Mouse (Mus musculus) midbrain, embryonic 13.5 days (tissue): ENCODE measurements around the gene Eif4e2. TPM values are rescaled to one million over a fixed set of nuclear protein-coding genes. Genes with fewer than 3 reads are reported as not detected.

Source experiments
- ATAC-seq: fragments of 200-750 bp; cut with Nextera tagmentation; 2 replicates; pipeline ENCODE4 v1.8.0; 2017; ENCODE audit warnings: mild to moderate bottlenecking, moderate TSS enrichment, moderate library complexity
- H3K27ac ChIP-seq: fragments of 300-500 bp; sonication (generic); 2 replicates; pipeline ENCODE4 v1.5.1; 2015; ENCODE audit warnings: inconsistent platforms, mild to moderate bottlenecking, moderate library complexity
- H3K27me3 ChIP-seq: fragments of 300-500 bp; sonication (generic); 2 replicates; pipeline ENCODE4 v1.6.1; 2015; ENCODE audit warnings: mild to moderate bottlenecking, inconsistent platforms
- H3K36me3 ChIP-seq: fragments of 300-500 bp; sonication (generic); 2 replicates; pipeline ENCODE4 v1.6.1; 2015; ENCODE audit warnings: mild to moderate bottlenecking, inconsistent platforms
- H3K4me1 ChIP-seq: fragments of 300-500 bp; sonication (generic); replicated peaks from 2 replicates; pipeline ENCODE4 v1.6.1; 2015; ENCODE audit warnings: inconsistent platforms
- H3K4me2 ChIP-seq: fragments of 300-500 bp; sonication (generic); replicated peaks from 2 replicates; pipeline ENCODE4 v1.6.1; 2015; ENCODE audit warnings: moderate library complexity, mild to moderate bottlenecking, inconsistent platforms
- H3K4me3 ChIP-seq: fragments of 300-500 bp; sonication (generic); replicated peaks from 2 replicates; pipeline ENCODE4 v1.5.1; 2015; ENCODE audit warnings: mild to moderate bottlenecking, inconsistent platforms
- H3K9ac ChIP-seq: fragments of 300-500 bp; sonication (generic); replicated peaks from 2 replicates; pipeline ENCODE4 v1.6.1; 2015; ENCODE audit warnings: mild to moderate bottlenecking, inconsistent platforms
- H3K9me3 ChIP-seq: fragments of 300-500 bp; sonication (generic); 2 replicates; pipeline ENCODE4 v1.6.1; 2016; ENCODE audit warnings: mild to moderate bottlenecking, inconsistent platforms
- WGBS: fragments of 180-500 bp; shearing (Covaris S2); methylation state at CpG from one replicate; pipeline ENCODE4 v1.1.7; 2015; 5-methylcytosine and 5-hydroxymethylcytosine counted together
- polyA plus RNA-seq: library from polyadenylated mRNA; unstranded; fragments of >200 nt; fragmentation: Nextera tagmentation; extraction: Ambion mirVana; gene quantifications from 2 replicates; pipeline ENCODE4 v1.2.1, GENCODE M21; 2015

The Eif4e2 gene
- 110 TPM in 2 replicates for polyA plus RNA-seq

DNA sequence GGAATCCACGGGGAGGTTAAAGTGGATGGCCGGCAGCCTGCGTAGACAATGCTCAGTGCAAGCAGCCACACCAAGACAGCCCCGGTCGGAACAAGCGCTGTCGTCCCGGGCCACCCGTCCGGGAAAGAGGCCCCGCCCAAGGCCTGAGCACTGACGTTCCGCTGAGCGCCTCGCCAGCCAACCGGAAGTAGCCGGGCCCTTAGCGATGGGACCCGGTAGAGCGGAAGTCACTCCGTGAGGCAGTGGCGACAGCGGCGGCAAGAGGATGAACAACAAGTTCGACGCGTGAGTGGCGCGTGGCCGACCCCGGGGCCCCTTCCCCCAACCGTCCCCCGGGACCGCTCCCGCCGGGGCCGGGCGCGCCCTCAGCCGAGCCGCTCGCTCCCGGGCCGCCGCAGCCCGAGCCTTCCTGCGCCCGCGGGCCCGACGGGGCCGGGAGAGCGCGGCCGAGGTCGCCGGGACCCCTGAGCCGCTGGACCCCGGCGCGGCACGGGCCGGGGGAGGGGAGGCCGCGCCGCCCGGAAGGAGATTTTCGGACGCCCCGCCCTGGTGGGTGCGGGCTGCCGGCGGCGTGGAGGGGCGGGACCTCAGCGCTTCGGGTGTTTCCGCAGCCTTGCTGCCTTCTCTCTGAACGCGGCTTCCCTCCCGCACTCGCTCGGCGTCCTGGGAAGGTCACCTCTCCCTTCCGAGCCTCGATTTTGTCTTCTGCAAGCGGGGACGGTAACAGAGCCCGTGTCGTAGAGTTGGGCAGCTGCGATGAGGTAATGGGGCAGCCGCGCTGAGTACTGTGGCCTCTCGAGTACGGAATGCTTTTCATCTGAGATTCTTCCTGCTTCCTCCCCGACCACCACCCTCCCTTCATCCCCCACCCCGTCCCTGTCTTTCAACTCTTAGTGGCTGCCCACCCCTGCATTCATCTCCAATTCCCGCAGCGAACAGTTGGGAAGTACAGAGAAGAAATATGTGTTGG lies at the start of gene Eif4e2:
Gene Eif4e2 (plus strand): TSS at position 180 of the 970 bp plus-strand sequence.
- H3K36me3 ChIP-seq, result peaks cover 4% of the 10 kb centered on the region; the same call in 1 of the 2 replicates
- H3K4me2 ChIP-seq, result peak within 1 kb of the TSS; percentile 78
- no peaks in the 10 kb centered on the region for H3K27me3 ChIP-seq
- H3K4me1 ChIP-seq, result peaks cover 45% of the 10 kb centered on the region
- H3K27ac ChIP-seq, result peak within 1 kb of the TSS; percentile 98
- WGBS, result under 1% methylated on average over 82 of the region's 99 CpGs
- no peaks in the 10 kb centered on the region for H3K9me3 ChIP-seq
- peak within 1 kb of the TSS; percentile 85 for H3K4me3 ChIP-seq
- ATAC-seq, result peak; percentile 98
- H3K9ac ChIP-seq, result peak within 1 kb of the TSS; percentile 93

DNA sequence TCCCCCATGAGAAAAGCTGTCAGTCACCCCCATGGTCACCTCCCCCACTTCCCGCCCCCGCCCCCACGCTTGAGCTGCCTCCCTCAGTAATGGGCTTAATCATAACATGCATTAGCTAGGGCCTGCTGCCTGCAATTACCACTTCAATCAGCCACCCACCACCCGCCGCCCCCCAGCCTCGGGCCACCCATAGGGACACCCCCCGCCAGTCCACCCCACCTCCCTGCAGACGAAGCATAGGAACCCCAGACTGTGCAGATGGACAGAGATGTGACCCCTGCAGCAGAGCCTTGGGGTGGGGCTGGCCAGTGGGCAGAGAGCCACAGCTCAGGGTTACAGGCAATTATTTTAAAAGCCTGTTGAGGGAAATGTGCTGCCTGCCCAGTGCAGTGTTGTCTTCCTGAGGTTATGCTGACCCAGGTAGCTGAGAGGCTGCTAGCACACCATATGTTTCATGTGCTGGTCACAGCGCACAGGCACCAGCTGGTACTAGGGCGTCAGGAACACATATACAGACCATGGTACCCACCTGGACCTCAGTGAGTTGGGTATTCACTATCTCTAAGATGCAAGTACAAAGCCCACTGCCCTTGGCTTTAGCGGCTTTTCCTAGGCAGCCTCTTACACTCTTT lies 49.4 kb upstream of the Eif4e2 start:
- H3K4me2 ChIP-seq, result no peak overlapping the region
- peak overlapping the region; percentile 60 for H3K27ac ChIP-seq
- H3K27me3 ChIP-seq, result peaks cover 7% of the 10 kb centered on the region
- 40% methylated on average over 11 of the region's 11 CpGs for WGBS
- peaks cover 21% of the 10 kb centered on the region for H3K4me1 ChIP-seq
- peak; percentile 45 for ATAC-seq
- H3K4me3 ChIP-seq, result no peak overlapping the region
- no peaks in the 10 kb centered on the region for H3K9me3 ChIP-seq
- H3K9ac ChIP-seq, result no peak overlapping the region
- H3K36me3 ChIP-seq, result no peaks in the 10 kb centered on the region

DNA sequence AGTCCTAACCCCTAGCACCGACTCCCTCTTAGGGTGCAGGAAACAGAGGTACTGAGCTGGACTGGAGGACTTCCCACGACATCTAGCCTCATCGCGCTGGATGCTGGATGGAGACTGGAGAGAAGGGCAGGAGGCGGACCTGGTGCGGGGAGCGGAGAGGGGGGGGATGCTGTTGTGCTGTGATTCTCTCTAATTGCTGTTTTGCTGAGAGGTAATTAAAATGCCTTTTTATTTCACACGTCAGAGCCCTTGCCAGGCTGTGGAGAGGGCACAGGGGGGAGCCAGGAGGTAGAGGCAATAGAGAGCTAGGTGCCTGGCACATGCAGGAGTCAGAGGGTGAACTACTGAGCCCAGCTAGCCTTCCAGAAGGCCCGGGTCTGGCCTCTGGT lies 48.9 kb upstream of the Eif4e2 start:
- no peaks in the 10 kb centered on the region for H3K9me3 ChIP-seq
- WGBS, result 44% methylated on average over 9 of the region's 9 CpGs
- peaks cover 7% of the 10 kb centered on the region for H3K27me3 ChIP-seq
- ATAC-seq, result peak; percentile 29
- H3K36me3 ChIP-seq, result no peaks in the 10 kb centered on the region
- peaks cover 26% of the 10 kb centered on the region for H3K4me1 ChIP-seq
- H3K4me3 ChIP-seq, result no peak overlapping the region
- no peak overlapping the region for H3K4me2 ChIP-seq
- peak overlapping the region; percentile 60; the same call in 1 of the 2 replicates for H3K27ac ChIP-seq
- no peak overlapping the region for H3K9ac ChIP-seq

DNA sequence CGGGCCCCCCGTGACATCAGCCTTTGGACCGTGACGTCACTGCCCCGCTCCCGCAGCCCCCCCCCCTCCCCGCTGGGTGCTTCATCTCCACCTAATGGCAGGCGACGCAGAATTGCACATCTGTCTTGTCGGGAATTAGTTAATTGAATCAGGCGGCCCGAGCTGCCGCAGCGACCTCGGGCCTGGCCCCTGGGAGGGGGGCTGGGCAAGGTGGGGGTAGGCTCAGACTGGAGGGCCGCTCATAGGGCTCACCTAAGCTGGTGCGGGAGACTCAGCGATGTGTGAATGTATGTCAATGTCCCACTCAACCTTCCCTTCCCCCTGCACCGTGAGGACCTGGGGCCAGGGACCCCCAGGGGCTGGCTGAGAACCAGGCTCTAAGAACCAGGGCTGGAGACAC lies 43.3 kb upstream of the Eif4e2 start:
- Histone ChIP-seq H3K4me1 (peaks cover 46% of the 10 kb centered on the region), H3K27ac (no peak overlapping the region), H3K4me3 (no peak overlapping the region), H3K4me2 (peak overlapping the region; percentile 19), H3K27me3 (peaks cover 14% of the 10 kb centered on the region; the same call in 1 of the 2 replicates), H3K9ac (no peak overlapping the region), H3K9me3 (no peaks in the 10 kb centered on the region), H3K36me3 (no peaks in the 10 kb centered on the region)
- ATAC-seq, result peak; percentile 49; the same call in 1 of the 2 replicates
- 8% methylated on average over 19 of the region's 19 CpGs for WGBS

DNA sequence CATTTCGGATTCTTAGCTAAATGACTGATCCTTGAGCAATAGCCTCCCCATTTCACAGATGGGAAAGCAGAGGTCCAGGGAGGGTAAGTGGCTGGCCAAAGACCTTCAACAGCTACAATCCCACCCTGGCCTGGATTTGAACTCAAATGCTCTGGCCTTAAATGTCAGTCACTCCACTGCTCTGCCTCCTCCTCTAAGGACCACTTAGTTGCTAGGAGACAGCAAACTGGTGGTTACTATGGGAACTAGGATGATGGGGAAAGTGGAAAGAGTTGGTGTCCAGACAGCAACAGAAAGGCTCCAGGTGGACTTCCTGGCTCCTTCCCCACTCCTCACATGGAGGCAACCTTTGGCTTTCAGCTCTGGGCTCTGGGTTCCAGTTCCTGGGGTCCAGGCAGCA lies 42.4 kb upstream of the Eif4e2 start:
- WGBS, result 86% methylated on average over 1 of the region's 1 CpGs
- ATAC-seq, result no peak
- Histone ChIP-seq H3K9ac (no peak overlapping the region), H3K4me3 (no peak overlapping the region), H3K4me2 (no peak overlapping the region), H3K27ac (no peak overlapping the region), H3K36me3 (no peaks in the 10 kb centered on the region), H3K4me1 (peaks cover 54% of the 10 kb centered on the region), H3K27me3 (peaks cover 15% of the 10 kb centered on the region; the same call in 1 of the 2 replicates), H3K9me3 (no peaks in the 10 kb centered on the region)

DNA sequence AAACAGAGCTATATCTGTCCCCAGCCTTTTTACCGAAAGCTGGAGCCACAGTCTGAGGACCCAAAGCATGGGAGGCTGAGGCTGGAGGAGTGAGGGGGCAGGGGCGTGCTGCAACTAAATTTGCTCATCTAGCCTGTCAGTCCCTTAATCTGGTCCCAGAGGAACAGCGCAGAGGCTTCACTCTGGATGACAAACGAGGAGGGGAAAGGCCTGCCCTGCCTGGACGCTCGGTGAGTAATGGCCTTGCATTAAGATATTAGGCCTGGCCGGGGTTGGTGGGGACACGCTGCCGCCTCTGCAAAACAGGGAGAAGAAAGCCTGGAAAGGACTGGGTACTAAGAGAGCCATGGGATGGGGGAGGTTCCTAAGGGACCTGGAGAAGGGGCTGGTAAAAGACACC lies 41.4 kb upstream of the Eif4e2 start:
- no peaks in the 10 kb centered on the region for H3K36me3 ChIP-seq
- H3K4me3 ChIP-seq, result no peak overlapping the region
- no peaks in the 10 kb centered on the region for H3K9me3 ChIP-seq
- H3K4me1 ChIP-seq, result peaks cover 54% of the 10 kb centered on the region
- 29% methylated on average over 9 of the region's 9 CpGs for WGBS
- H3K27me3 ChIP-seq, result 0 out of 2 replicates have a peak, but pooled peaks cover 18% of the 10 kb centered on the region
- no peak overlapping the region for H3K4me2 ChIP-seq
- 0 out of 2 replicates have a peak overlapping the region, but pooled peaks have one; percentile 2 for H3K27ac ChIP-seq
- no peak overlapping the region for H3K9ac ChIP-seq
- no peak for ATAC-seq

DNA sequence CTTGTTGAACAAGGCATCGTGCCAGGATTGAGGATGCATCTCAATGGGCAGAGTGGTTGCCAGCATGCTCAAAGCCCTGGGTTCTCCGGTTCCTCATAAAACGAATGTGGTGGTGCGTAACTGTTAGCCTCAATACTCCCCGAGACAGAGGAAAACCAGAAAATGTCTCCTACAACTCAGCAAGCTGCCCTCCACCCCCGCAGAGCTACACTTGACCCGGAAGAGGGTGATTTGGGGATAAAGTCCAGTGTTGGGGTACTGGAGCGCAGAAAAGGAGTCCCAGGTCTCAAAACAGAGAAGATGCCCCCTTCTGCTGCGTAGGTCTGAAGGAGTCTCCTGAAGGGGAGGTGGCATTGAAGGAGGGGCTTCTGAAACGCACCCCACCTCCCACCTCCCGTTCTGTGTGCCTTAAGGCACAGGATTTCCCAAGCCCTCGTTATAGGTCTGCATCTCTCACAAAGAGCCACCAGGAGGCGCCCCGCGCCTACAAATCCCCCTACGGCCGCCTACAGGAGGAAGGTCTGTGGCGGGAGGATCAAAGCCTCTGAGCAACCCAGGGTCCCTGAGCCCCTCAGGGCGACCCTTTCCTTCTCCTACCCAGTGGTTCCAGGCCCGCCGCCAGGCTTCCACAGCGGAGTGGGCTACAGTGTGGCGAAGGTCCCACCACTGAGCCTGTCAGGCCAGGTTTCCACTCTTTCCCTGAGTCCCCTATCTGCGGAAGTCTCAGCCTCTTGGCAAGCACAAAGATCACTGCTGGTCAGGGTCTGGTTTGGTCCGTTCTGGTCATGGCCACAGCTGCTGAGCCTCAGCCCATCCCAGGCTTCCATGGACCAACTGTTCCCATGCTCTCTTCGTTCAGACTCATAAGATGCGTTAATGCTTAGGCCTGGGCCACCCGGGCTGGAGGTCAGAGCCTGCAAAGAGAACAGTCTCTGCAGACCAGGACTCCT lies 39.4 kb upstream of the Eif4e2 start:
- Histone ChIP-seq H3K27ac (no peak overlapping the region), H3K4me3 (no peak overlapping the region), H3K9me3 (no peaks in the 10 kb centered on the region), H3K36me3 (no peaks in the 10 kb centered on the region), H3K4me2 (no peak overlapping the region), H3K4me1 (peaks cover 48% of the 10 kb centered on the region), H3K9ac (no peak overlapping the region), H3K27me3 (0 out of 2 replicates have a peak, but pooled peaks cover 18% of the 10 kb centered on the region)
- 24% methylated on average over 28 of the region's 28 CpGs for WGBS
- ATAC-seq, result no peak; the same call in 1 of the 2 replicates

DNA sequence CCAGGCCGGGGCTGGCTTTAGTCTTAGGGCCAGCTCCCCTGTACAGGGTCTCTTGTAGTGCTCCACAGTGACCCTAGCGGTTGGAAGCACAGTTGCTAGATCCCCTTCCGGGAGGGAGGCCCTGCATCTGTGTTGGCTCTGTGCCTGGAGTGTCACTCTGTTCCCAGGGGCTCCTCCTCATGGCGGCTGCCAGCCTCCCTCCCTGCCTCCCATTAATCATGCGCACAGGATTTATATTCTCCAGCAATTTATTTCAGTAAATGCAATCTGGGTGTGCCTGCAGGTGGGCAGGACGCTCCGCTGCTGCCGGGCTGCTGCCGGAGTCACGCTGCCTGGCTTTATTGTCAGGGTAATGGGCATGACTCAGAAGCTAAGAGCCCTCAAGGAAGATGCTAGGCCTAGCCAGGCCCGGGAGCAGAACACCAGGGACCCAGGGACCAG lies 37.8 kb upstream of the Eif4e2 start:
- Histone ChIP-seq H3K36me3 (no peaks in the 10 kb centered on the region), H3K4me3 (no peak overlapping the region), H3K4me1 (peaks cover 32% of the 10 kb centered on the region), H3K9ac (no peak overlapping the region), H3K27me3 (0 out of 2 replicates have a peak, but pooled peaks cover 21% of the 10 kb centered on the region), H3K4me2 (peak overlapping the region; percentile 14; the same call in 1 of the 2 replicates), H3K27ac (peak overlapping the region; percentile 36; the same call in 1 of the 2 replicates), H3K9me3 (no peaks in the 10 kb centered on the region)
- 3% methylated on average over 11 of the region's 11 CpGs for WGBS
- peak; percentile 87 for ATAC-seq

DNA sequence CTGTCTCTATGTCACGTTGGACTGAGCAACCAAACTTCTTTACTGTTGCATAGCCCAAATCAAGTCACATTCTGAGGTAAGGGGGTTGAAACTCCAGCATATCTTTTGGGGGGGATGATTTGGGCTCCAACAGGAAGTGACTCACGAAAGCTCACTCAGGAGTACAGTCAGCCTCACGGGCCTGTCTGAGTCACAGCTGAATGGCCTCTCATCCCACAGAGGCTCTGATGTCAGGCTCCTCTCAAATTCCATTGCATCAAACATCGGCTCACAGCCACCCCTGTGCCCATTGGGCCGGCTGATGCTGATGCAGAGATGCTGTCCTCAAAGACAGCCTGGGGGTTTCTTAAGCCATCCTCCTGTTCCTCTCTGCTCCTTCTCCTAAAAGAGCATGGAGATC lies 32.8 kb upstream of the Eif4e2 start:
- 62% methylated on average over 5 of the region's 5 CpGs for WGBS
- peaks cover 49% of the 10 kb centered on the region for H3K27me3 ChIP-seq

DNA sequence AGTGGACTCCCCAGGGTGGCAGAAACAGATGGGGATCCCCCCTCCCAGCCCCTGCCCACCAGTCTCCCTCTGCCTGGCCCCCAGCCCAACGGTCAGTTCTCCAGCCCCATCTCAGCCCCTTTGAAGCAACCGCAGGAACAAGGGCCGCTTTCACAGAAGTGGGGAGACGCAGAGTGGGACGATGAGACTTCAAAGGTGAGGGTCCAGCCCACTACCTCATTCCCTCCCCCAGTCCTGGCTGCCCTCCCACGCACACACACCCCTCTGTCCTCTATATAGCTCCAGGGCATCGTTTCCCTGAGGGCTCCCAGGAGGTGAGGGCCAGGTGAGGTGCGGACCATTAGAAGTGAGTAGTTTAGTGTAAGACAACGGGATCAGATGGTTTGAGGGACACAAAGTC lies 30.7 kb upstream of the Eif4e2 start, which contains the start of gene Prss56:
Gene Prss56 (plus strand): TSS at position 301 of the 400 bp plus-strand sequence.
- H3K9ac ChIP-seq, result no peak within 1 kb of the TSS
- no peaks in the 10 kb centered on the region for H3K36me3 ChIP-seq
- H3K4me2 ChIP-seq, result no peak within 1 kb of the TSS
- H3K9me3 ChIP-seq, result no peaks in the 10 kb centered on the region
- no peak for ATAC-seq
- H3K4me3 ChIP-seq, result no peak within 1 kb of the TSS
- peaks cover 54% of the 10 kb centered on the region for H3K27me3 ChIP-seq
- 63% methylated on average over 9 of the region's 9 CpGs for WGBS
- peaks cover 21% of the 10 kb centered on the region for H3K4me1 ChIP-seq
- no peak within 1 kb of the TSS for H3K27ac ChIP-seq

More for the DNA sequence above, 32.8 kb upstream of the Eif4e2 start:
- no peaks in the 10 kb centered on the region for H3K36me3 ChIP-seq
- no peak overlapping the region for H3K4me2 ChIP-seq
- no peak overlapping the region for H3K9ac ChIP-seq
- H3K27ac ChIP-seq, result no peak overlapping the region
- no peak for ATAC-seq
- no peak overlapping the region for H3K4me3 ChIP-seq
- no peaks in the 10 kb centered on the region for H3K9me3 ChIP-seq
- peaks cover 16% of the 10 kb centered on the region for H3K4me1 ChIP-seq
